ENCODE assay signal across 25 mouse cellular contexts in the genomic region with DNA sequence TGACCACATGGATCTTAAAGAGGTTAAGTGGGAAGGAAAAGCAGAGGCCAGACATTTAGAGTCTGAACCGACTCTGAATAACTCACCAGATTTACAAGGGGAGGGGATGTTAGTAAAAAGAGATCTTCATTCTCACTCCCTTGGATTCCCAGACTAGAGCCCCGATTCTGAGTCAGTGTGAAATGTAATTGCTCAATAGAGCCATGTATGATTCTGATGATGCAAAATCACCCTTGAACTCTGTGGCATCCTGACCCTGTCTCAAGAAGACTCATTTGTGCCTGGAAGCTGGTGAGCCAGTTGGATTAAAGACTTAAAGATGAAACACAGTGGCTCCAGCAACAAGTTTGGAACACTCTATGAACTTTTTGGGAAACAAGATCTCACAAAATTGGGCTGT.
DNase-seq lines count a peak whose midpoint lies in the region; TF ChIP-seq lines count a peak whose summit lies in the region.
"Had no signal": no experiment of that assay in that cellular context is flagged by ENCODE, and none has a peak within 500 bp of the region (broad histone marks: within the 10 kb centered on the region; RNA-seq: fewer than 3 reads in every experiment).

No protein-coding gene starts in this region.

- intact Hi-C loops in gastrocnemius, postnatal 36 days (cut with DNase I), result no loop called here

- no peak for TF ChIP-seq CTCF in layer of hippocampus, adult 2 months (conservative IDR thresholded peaks at IDR 0.05)

- no peak overlapping the region for H3K27ac ChIP-seq in layer of hippocampus, adult 2 months
- H3K27ac ChIP-seq: hindbrain, embryonic 12.5 days; hindbrain, postnatal 0 days; intestine, embryonic 15.5 days; limb, embryonic 12.5 days; liver, embryonic 15.5 days; macrophage; midbrain, embryonic 15.5 days; neural tube, embryonic 15.5 days had no signal

- no peak overlapping the region for H3K4me3 ChIP-seq in layer of hippocampus, adult 2 months
- H3K4me3 ChIP-seq: hindbrain, embryonic 12.5 days; intestine, embryonic 15.5 days; limb, embryonic 12.5 days; liver, embryonic 15.5 days; midbrain, embryonic 15.5 days; neural tube, embryonic 15.5 days had no signal

- peak; percentile 4 for DNase-seq in gastrocnemius, adult 18-20 months (ENCODE audit: low spot score)
- DNase-seq in gastrocnemius, postnatal 36 days, result no peak
- DNase-seq in lung, postnatal 36 days, result peak; percentile 16
- no peak for DNase-seq in lung, postnatal 25 days (ENCODE audit: low spot score)
- DNase-seq in adrenal gland, adult 8-10 months, result peak; percentile 17
- DNase-seq in layer of hippocampus, adult 2 months (ENCODE audit: low spot score in 2 of 2), result no peak
- DNase-seq in cerebellum, adult 18-20 months, result no peak
- DNase-seq: B cell, adult 2 months; cerebellum, adult 11-12 months; cerebellum, postnatal 10 days; heart, postnatal 36 days; kidney, adult 8-10 months; kidney, postnatal 10 days; layer of hippocampus, adult 9-11 months; lung, embryonic 14.5 days; retina, postnatal 1 day; right cerebral cortex, postnatal 14 days had no signal

Comparison
In these comparisons a context has a peak if more than half of its experiments do, and no peak if none do; other contexts are left out.
1. DNase-seq: peak in gastrocnemius, adult 18-20 months (single experiment), lung, postnatal 36 days (single experiment) and adrenal gland, adult 8-10 months (single experiment); none in gastrocnemius, postnatal 36 days (0 of 2), lung, postnatal 25 days (single experiment), layer of hippocampus, adult 2 months (0 of 2) and cerebellum, adult 18-20 months (0 of 2).